ENCODE assay signal across 11 mouse cellular contexts in the genomic region with DNA sequence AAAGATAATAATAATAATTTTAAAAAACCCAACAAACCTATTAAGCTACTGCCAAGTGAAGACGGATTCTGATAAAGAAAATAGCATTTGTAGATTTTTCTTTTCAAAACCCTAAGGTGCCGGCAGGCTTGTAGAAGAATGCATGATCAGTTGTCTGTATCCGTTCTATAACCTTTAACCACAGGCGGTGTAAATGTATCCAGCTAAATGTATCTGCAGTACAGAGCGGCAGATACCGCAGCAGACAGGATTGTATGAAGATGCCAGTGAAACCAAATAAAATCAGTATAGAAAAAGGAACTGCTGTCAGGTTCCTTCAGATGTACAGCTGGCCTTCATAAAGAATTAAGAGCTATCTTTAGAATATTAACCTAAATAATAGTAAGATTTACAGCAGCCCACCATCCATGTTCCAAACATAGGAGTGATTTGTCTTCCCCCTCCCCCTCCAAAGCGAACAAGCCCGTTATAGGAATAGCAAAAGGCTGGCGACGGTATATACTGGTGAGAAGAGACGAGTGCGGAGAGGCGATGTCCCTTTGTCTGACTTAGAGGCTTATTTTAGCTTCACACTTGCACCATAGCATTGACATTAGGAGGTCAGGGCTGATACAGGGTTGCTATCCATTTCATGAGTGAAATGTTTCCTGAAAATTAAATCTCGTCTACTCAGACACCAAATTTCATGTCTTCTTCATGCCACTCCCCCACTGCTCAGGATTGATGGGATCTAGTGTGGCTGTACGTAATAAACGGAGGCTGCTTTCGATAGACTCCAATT. TPM values are rescaled to one million over a fixed set of nuclear protein-coding genes. Genes with fewer than 3 reads are reported as not detected.
DNase-seq lines count a peak whose midpoint lies in the region; ATAC-seq and TF ChIP-seq lines count a peak whose summit lies in the region.
"Had no signal": no experiment of that assay in that cellular context is flagged by ENCODE, and none has a peak within 500 bp of the region (broad histone marks: within the 10 kb centered on the region; RNA-seq: fewer than 3 reads in every experiment).

No protein-coding gene starts in this region.

- TF ChIP-seq EP300 in lung, postnatal 0 days (IDR thresholded peaks at IDR 0.05): no peak

- H3K27ac ChIP-seq in cerebellum, adult 2 months (ENCODE audit: insufficient read depth, low read length): no peak overlapping the region
- no peak overlapping the region for H3K27ac ChIP-seq in lung, postnatal 0 days (ENCODE audit: low read length)
- H3K27ac ChIP-seq in intestine, embryonic 14.5 days (ENCODE audit: low read depth): no peak overlapping the region
- no peak overlapping the region for H3K27ac ChIP-seq in stomach, embryonic 14.5 days (ENCODE audit: low read length)
- H3K27ac ChIP-seq: limb, embryonic 15.5 days had no signal

- 0 out of 2 replicates have a peak overlapping the region, but pooled peaks have one; percentile 0 for H3K9ac ChIP-seq in lung, postnatal 0 days (replicated peaks; ENCODE audit: low read depth)
- no peak overlapping the region for H3K9ac ChIP-seq in intestine, embryonic 14.5 days (ENCODE audit: low read length)
- no peak overlapping the region for H3K9ac ChIP-seq in stomach, embryonic 14.5 days (replicated peaks; ENCODE audit: low read depth, low read length)
- H3K9ac ChIP-seq: limb, embryonic 15.5 days had no signal

- H3K36me3 ChIP-seq in lung, postnatal 0 days (ENCODE audit: insufficient read depth, low read length): no peaks in the 10 kb centered on the region
- no peaks in the 10 kb centered on the region for H3K36me3 ChIP-seq in intestine, embryonic 14.5 days (ENCODE audit: control insufficient read depth, insufficient read depth, low read length)
- H3K36me3 ChIP-seq in stomach, embryonic 14.5 days (ENCODE audit: control insufficient read depth, insufficient read depth, low read length): no peaks in the 10 kb centered on the region
- H3K36me3 ChIP-seq: limb, embryonic 15.5 days had no signal

- DNase-seq in cerebellum, adult 2 months: no peak
- DNase-seq in cerebellum, postnatal 36 days: no peak
- DNase-seq in lung, postnatal 0 days (ENCODE audit: low spot score): no peak
- DNase-seq in lung, postnatal 4 days: no peak
- DNase-seq in intestine, embryonic 14.5 days (ENCODE audit: low spot score): no peak
- no peak for DNase-seq in ovary, postnatal 36 days (ENCODE audit: low spot score)
- DNase-seq in urinary bladder, postnatal 36 days (ENCODE audit: low spot score in 2 of 2): no peak

- TF ChIP-seq CTCF in cerebellum, adult 2 months (IDR thresholded peaks at IDR 0.05; ENCODE audit: borderline replicate concordance, insufficient read depth, low read depth, low read length): no peak
- no peak for TF ChIP-seq CTCF in lung, postnatal 0 days (IDR thresholded peaks at IDR 0.05)

- H3K27me3 ChIP-seq in cerebellum, adult 2 months (ENCODE audit: control insufficient read depth, insufficient read depth, low read length): no peaks in the 10 kb centered on the region
- no peaks in the 10 kb centered on the region for H3K27me3 ChIP-seq in lung, postnatal 0 days (replicated peaks; ENCODE audit: insufficient read depth, low read length)
- no peaks in the 10 kb centered on the region for H3K27me3 ChIP-seq in intestine, embryonic 14.5 days (replicated peaks; ENCODE audit: control insufficient read depth, insufficient read depth, low read length)
- no peaks in the 10 kb centered on the region for H3K27me3 ChIP-seq in stomach, embryonic 14.5 days (ENCODE audit: control insufficient read depth, insufficient read depth, low read length)
- H3K27me3 ChIP-seq: limb, embryonic 15.5 days had no signal

- H3K4me1 ChIP-seq in cerebellum, adult 2 months (ENCODE audit: control insufficient read depth, insufficient read depth, low read length): no peaks in the 10 kb centered on the region
- peaks cover 11% of the 10 kb centered on the region for H3K4me1 ChIP-seq in lung, postnatal 0 days (ENCODE audit: insufficient read depth, low read depth, low read length)
- peaks cover 8% of the 10 kb centered on the region for H3K4me1 ChIP-seq in intestine, embryonic 14.5 days (replicated peaks; ENCODE audit: control insufficient read depth, insufficient read depth, low read length)
- H3K4me1 ChIP-seq in stomach, embryonic 14.5 days (ENCODE audit: control insufficient read depth, insufficient read depth, low read length): no peaks in the 10 kb centered on the region; the same call in 1 of the 2 replicates

- ATAC-seq in lung, postnatal 0 days: no peak
- ATAC-seq in intestine, embryonic 14.5 days (replicated peaks; ENCODE audit: low FRiP score, low TSS enrichment, low read depth): no peak
- no peak for ATAC-seq in stomach, embryonic 14.5 days (ENCODE audit: insufficient number of reproducible peaks, insufficient read depth, low FRiP score, low read depth)
- ATAC-seq: inflammation-experienced regulatory T-cells, adult 6 months had no signal

- no peaks in the 10 kb centered on the region for H3K9me3 ChIP-seq in lung, postnatal 0 days (ENCODE audit: low read length)
- H3K9me3 ChIP-seq in intestine, embryonic 14.5 days (ENCODE audit: control insufficient read depth, low read length): no peaks in the 10 kb centered on the region
- H3K9me3 ChIP-seq in stomach, embryonic 14.5 days (ENCODE audit: control insufficient read depth, low read depth, low read length): no peaks in the 10 kb centered on the region
- H3K9me3 ChIP-seq: limb, embryonic 15.5 days had no signal

- no peak for TF ChIP-seq POLR2A in cerebellum, adult 2 months (IDR thresholded peaks at IDR 0.05; ENCODE audit: borderline replicate concordance, insufficient read depth, low read length)

- WGBS in cerebellum, adult 2 months: 83% methylated on average over 17 of the region's 17 CpGs
- 52% methylated on average over 17 of the region's 17 CpGs for WGBS in lung, postnatal 0 days
- WGBS in intestine, embryonic 14.5 days: 47% methylated on average over 17 of the region's 17 CpGs
- 46% methylated on average over 17 of the region's 17 CpGs for WGBS in stomach, embryonic 14.5 days

- H3K4me2 ChIP-seq in lung, postnatal 0 days (replicated peaks; ENCODE audit: low read depth, low read length): peak overlapping the region; percentile 32
- H3K4me2 ChIP-seq in intestine, embryonic 14.5 days (ENCODE audit: low read length): peak overlapping the region; percentile 29
- peak overlapping the region; percentile 30 for H3K4me2 ChIP-seq in stomach, embryonic 14.5 days (replicated peaks; ENCODE audit: low read depth, low read length)

- peak overlapping the region; percentile 76 for H3K4me3 ChIP-seq in cerebellum, adult 2 months (replicated peaks; ENCODE audit: insufficient read depth, low read depth, low read length)
- H3K4me3 ChIP-seq in lung, postnatal 0 days (ENCODE audit: low read depth, low read length): no peak overlapping the region
- H3K4me3 ChIP-seq in intestine, embryonic 14.5 days (ENCODE audit: low read depth, low read length): no peak overlapping the region
- no peak overlapping the region for H3K4me3 ChIP-seq in stomach, embryonic 14.5 days (ENCODE audit: low read depth, low read length)
- H3K4me3 ChIP-seq: erythroblast, embryonic 14.5 days; limb, embryonic 15.5 days had no signal

RNA-seq across cellular contexts. Expression of gene Zbtb38, which starts 19.8 kb away (rescaled TPM):
- polyA plus RNA-seq in cerebellum, adult 2 months (2012; rRNA removed): 19.2 and 21.5 TPM in 2 replicates
- 31.8 and 32.5 TPM in 2 replicates for polyA plus RNA-seq in lung, postnatal 0 days (2015; fragmentation: Nextera tagmentation; extraction: Ambion mirVana)
- polyA plus RNA-seq in intestine, embryonic 14.5 days (2014; fragmentation: Nextera tagmentation; extraction: Ambion mirVana): 20.2 and 21.0 TPM in 2 replicates
- polyA plus RNA-seq in stomach, embryonic 14.5 days (2014; fragmentation: Nextera tagmentation; extraction: Ambion mirVana): 23.0 and 25.5 TPM in 2 replicates
